Mouse (Mus musculus) olfactory bulb, adult 2 months (tissue): ENCODE results near the gene Slc5a3.

Experiments used
- CTCF ChIP-seq: fragments of 200-500 bp; IDR thresholded peaks from 2 replicates; pipeline ENCODE4 v1.5.1; 2012; ENCODE audit warnings: low read depth, mild to moderate bottlenecking, low read length, moderate library complexity; ENCODE audit not compliant: insufficient read depth
- POLR2A ChIP-seq: fragments of 200-500 bp; IDR thresholded peaks from 2 replicates; pipeline ENCODE4 v1.6.1; 2012; ENCODE audit warnings: mild to moderate bottlenecking, low read depth, low read length, moderate library complexity; ENCODE audit not compliant: insufficient read depth

GRCm38 (mm10) chr16:92016792-92017191 is 41.3 kb upstream of the Slc5a3 start:
- TF ChIP-seq CTCF (no peak), POLR2A (no peak)
